Mouse (Mus musculus) stomach, embryonic 16.5 days (tissue): Measurements from ENCODE around the gene Mapk7. TPM values are rescaled to one million over a fixed set of nuclear protein-coding genes. Genes with fewer than 3 reads are reported as not detected.

Experiments used
- polyA plus RNA-seq: library from polyadenylated mRNA; unstranded; fragments of >200 nt; fragmentation: Nextera tagmentation; extraction: Ambion mirVana; gene quantifications from 2 replicates; pipeline ENCODE4 v1.2.1, GENCODE M21; 2015

The Mapk7 gene
- polyA plus RNA-seq, 1 experiment from 2014 or later = 41.0 TPM

Other genes starting within 250 kb of the Mapk7 start
- gene Aldh3a2, start 226.9 kb downstream of the Mapk7 start, polyA plus RNA-seq = 52.2 and 54.9 TPM in 2 replicates
- 0.09 TPM in 1 of 2 replicates, not detected in the other for gene Slc47a2, start 151.5 kb downstream of the Mapk7 start, polyA plus RNA-seq
- gene Slc47a1, start 116.1 kb downstream of the Mapk7 start, polyA plus RNA-seq = 2.2 and 3.8 TPM in 2 replicates
- 2.2 and 2.4 TPM in 2 replicates for gene Rnf112, start 40.3 kb downstream of the Mapk7 start, polyA plus RNA-seq
- gene Mfap4, start 9.0 kb downstream of the Mapk7 start, polyA plus RNA-seq = 402 and 454 TPM in 2 replicates
- gene B9d1, start 10.7 kb upstream of the Mapk7 start, polyA plus RNA-seq = 21.9 and 24.3 TPM in 2 replicates
- 20.7 and 20.9 TPM in 2 replicates for gene Epn2, start 85.3 kb upstream of the Mapk7 start, polyA plus RNA-seq
- gene Grap, start 158.9 kb upstream of the Mapk7 start, polyA plus RNA-seq = 8.6 and 9.2 TPM in 2 replicates
- gene Fam83g, start 189.7 kb upstream of the Mapk7 start, polyA plus RNA-seq = 6.1 and 6.6 TPM in 2 replicates
- not detected in 2 replicates for gene Slc5a10, start 226.4 kb upstream of the Mapk7 start, polyA plus RNA-seq